Mouse (Mus musculus) B cell, adult 2 months (primary cell): ENCODE results near the gene Ifi207.
"Not testable (repeated sequence)": the region's sequence is repeated elsewhere in the genome, so short reads cannot be mapped to it uniquely, and the experiment has no call there.

Experiments
- DNase-seq, 2 experiments: peaks; one replicate each; pipeline ENCODE4 v3.0.0; 2022

The Ifi207 gene

GRCm38 (mm10) chr1:173741656-173742055 is at the start of gene Ifi207:
Gene Ifi207, minus strand, starts transcription at chr1:173741747.
- DNase-seq: no peak

- not testable (repeated sequence) for DNase-seq
These were observed 31.9 kb upstream of the Ifi207 start for GRCm38 (mm10) chr1:173773457-173773856.

- DNase-seq: not testable (repeated sequence)
These were observed 25.5 kb upstream of the Ifi207 start, which contains the start of gene Ifi204 for GRCm38 (mm10) chr1:173766848-173767617. Gene Ifi204, minus strand, starts transcription at chr1:173766943.

GRCm38 (mm10) chr1:173760032-173760431 is 18.5 kb upstream of the Ifi207 start:
- DNase-seq: not testable (repeated sequence)

- DNase-seq: no peak
These were observed 715 bp upstream of the Ifi207 start for GRCm38 (mm10) chr1:173742262-173742661.

- no peak for DNase-seq
These were observed 1.0 kb downstream of the Ifi207 start for GRCm38 (mm10) chr1:173740537-173740936.

GRCm38 (mm10) chr1:173736986-173737385 is 4.6 kb downstream of the Ifi207 start:
- no peak for DNase-seq

GRCm38 (mm10) chr1:173735015-173735414 is 6.5 kb downstream of the Ifi207 start:
- DNase-seq: not testable (repeated sequence)

- DNase-seq: no peak
These were observed 8.3 kb downstream of the Ifi207 start for GRCm38 (mm10) chr1:173733219-173733618.

GRCm38 (mm10) chr1:173694270-173694669 is 47.3 kb downstream of the Ifi207 start:
- DNase-seq: no peak

- DNase-seq: not testable (repeated sequence)
These were observed 62.9 kb downstream of the Ifi207 start for GRCm38 (mm10) chr1:173678605-173679004.

- DNase-seq: peak; percentile 30 to 40
These were observed 68.0 kb downstream of the Ifi207 start, which contains the start of gene Ifi208 for GRCm38 (mm10) chr1:173673458-173674097. Gene Ifi208, plus strand, starts transcription at chr1:173673675.
